In genomic region chr2:167753898-167754297, GRCm38 (mm10) we compare ENCODE assay signal across 8 mouse cellular contexts.
A peak's percentile ranks its signal among the peaks of the same experiment; 100 is the strongest.
DNase-seq lines count a peak whose midpoint lies in the region; ATAC-seq and TF ChIP-seq lines count a peak whose summit lies in the region.

No protein-coding gene starts in this region.

- H3K27ac ChIP-seq in heart, embryonic 10.5 days = peak overlapping the region; percentile 67; the same call in 1 of the 2 replicates
- no peak overlapping the region for H3K27ac ChIP-seq in lung, embryonic 15.5 days

- peak; percentile 27; the same call in 1 of the 2 replicates for ATAC-seq in lung, embryonic 15.5 days (ENCODE audit: borderline replicate concordance, extremely low read depth, low FRiP score, low TSS enrichment)

- DNase-seq in lung, adult 18-20 months = peak; percentile 78 to 83
- DNase-seq in lung, adult 2 months = no peak
- DNase-seq in heart, embryonic 10.5 days (ENCODE audit: low spot score) = no peak
- peak; percentile 80 for DNase-seq in splenic B cell, adult 2 months (ENCODE audit: low read depth, low spot score)
- DNase-seq in gastrocnemius, adult 18-20 months (ENCODE audit: low spot score) = no peak
- no peak for DNase-seq in cerebellum, adult 11 months
- no peak for DNase-seq in cerebellum, postnatal 10 days

- peaks cover 11% of the 10 kb centered on the region for H3K4me1 ChIP-seq in lung, adult 2 months (ENCODE audit: control insufficient read depth, insufficient read depth, low read length)
- peaks cover 58% of the 10 kb centered on the region for H3K4me1 ChIP-seq in heart, embryonic 10.5 days
- peaks cover 20% of the 10 kb centered on the region for H3K4me1 ChIP-seq in lung, embryonic 15.5 days

- H3K9ac ChIP-seq in lung, embryonic 15.5 days = no peak overlapping the region

- TF ChIP-seq POLR2A in lung, adult 2 months (IDR thresholded peaks at IDR 0.05; ENCODE audit: borderline replicate concordance, extremely low read depth, low read depth, low read length) = no peak

- no peaks in the 10 kb centered on the region for H3K27me3 ChIP-seq in heart, embryonic 10.5 days (ENCODE audit: insufficient read depth, poor library complexity, severe bottlenecking)
- H3K27me3 ChIP-seq in lung, embryonic 15.5 days = no peaks in the 10 kb centered on the region
- H3K27me3 ChIP-seq in splenic B cell, adult 2 months (ENCODE audit: control insufficient read depth, insufficient read depth, low read length, poor library complexity, severe bottlenecking) = no peaks in the 10 kb centered on the region

- no peak overlapping the region for H3K4me2 ChIP-seq in lung, embryonic 15.5 days

- no peaks in the 10 kb centered on the region for H3K36me3 ChIP-seq in heart, embryonic 10.5 days
- H3K36me3 ChIP-seq in lung, embryonic 15.5 days = no peaks in the 10 kb centered on the region
- H3K36me3 ChIP-seq in splenic B cell, adult 2 months (ENCODE audit: control insufficient read depth, insufficient read depth, low read length, poor library complexity, severe bottlenecking) = no peaks in the 10 kb centered on the region

- no peaks in the 10 kb centered on the region for H3K9me3 ChIP-seq in heart, embryonic 10.5 days
- H3K9me3 ChIP-seq in lung, embryonic 15.5 days = no peaks in the 10 kb centered on the region

- no peak for TF ChIP-seq CTCF in lung, adult 2 months (IDR thresholded peaks at IDR 0.05; ENCODE audit: insufficient read depth, low read length)

- H3K4me3 ChIP-seq in lung, adult 2 months (replicated peaks; ENCODE audit: extremely low read depth, low read depth, low read length) = no peak overlapping the region
- no peak overlapping the region for H3K4me3 ChIP-seq in heart, embryonic 10.5 days
- H3K4me3 ChIP-seq in lung, embryonic 15.5 days = no peak overlapping the region

- WGBS in lung, adult 2 months = 44% methylated on average over 9 of the region's 9 CpGs
- WGBS in heart, embryonic 10.5 days = 68% methylated on average over 9 of the region's 9 CpGs
- WGBS in lung, embryonic 15.5 days = 68% methylated on average over 9 of the region's 9 CpGs

Comparison
In these comparisons a context has a peak if more than half of its experiments do, and no peak if none do; other contexts are left out.
1. DNase-seq: peak in lung, adult 18-20 months (2 of 2) and splenic B cell, adult 2 months (single experiment); none in lung, adult 2 months (single experiment), heart, embryonic 10.5 days (single experiment), gastrocnemius, adult 18-20 months (single experiment), cerebellum, adult 11 months (single experiment) and cerebellum, postnatal 10 days (0 of 2).